Mouse (Mus musculus): Measurements from ENCODE around the gene Tgfbr3. TPM values are rescaled to one million over a fixed set of nuclear protein-coding genes. Genes with fewer than 3 reads are reported as not detected.
A peak's percentile ranks its signal among the peaks of the same experiment; 100 is the strongest.

Gene Tgfbr3
- polyA plus RNA-seq, 1 experiment from 2014 or later: 21.4 TPM

DNA sequence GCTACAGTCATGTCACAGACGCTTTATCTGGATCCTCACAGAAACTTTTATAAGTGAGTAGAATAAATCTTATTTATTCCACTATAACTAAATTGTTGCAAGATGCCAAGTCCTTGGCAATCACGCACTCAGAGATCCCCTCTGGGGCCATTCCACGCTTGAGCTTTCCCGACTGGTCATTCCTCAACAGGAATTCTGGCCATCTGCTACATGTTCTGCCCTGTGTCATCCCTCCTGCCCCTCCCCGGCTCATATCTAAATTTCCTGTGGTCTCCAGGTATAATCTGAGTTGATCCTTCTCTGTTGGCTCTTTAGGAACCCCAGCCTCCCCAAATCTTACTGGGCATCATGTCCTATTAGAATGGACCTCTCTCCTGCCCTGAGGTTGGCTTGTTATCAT lies 68.5 kb downstream of the Tgfbr3 start:
- ATAC-seq: no peak
- TF ChIP-seq CTCF (IDR thresholded peaks at IDR 0.05): no peak
- no peak for TF ChIP-seq EP300 (IDR thresholded peaks at IDR 0.05)
- H3K9ac ChIP-seq (replicated peaks; ENCODE audit: low read depth): no peak overlapping the region
- H3K27me3 ChIP-seq (replicated peaks; ENCODE audit: insufficient read depth, low read length): no peaks in the 10 kb centered on the region
- no peak overlapping the region for H3K4me3 ChIP-seq (ENCODE audit: low read depth, low read length)
- H3K36me3 ChIP-seq (ENCODE audit: insufficient read depth, low read length): no peaks in the 10 kb centered on the region
- no peak for DNase-seq (ENCODE audit: low spot score)
- H3K4me2 ChIP-seq (replicated peaks; ENCODE audit: low read depth, low read length): no peak overlapping the region
- no peak overlapping the region for H3K27ac ChIP-seq (ENCODE audit: low read length)
- no peaks in the 10 kb centered on the region for H3K9me3 ChIP-seq (ENCODE audit: low read length)
- 70% methylated on average over 5 of the region's 5 CpGs for WGBS
- peaks cover 12% of the 10 kb centered on the region; the same call in 1 of the 2 replicates for H3K4me1 ChIP-seq (ENCODE audit: insufficient read depth, low read depth, low read length)

DNA sequence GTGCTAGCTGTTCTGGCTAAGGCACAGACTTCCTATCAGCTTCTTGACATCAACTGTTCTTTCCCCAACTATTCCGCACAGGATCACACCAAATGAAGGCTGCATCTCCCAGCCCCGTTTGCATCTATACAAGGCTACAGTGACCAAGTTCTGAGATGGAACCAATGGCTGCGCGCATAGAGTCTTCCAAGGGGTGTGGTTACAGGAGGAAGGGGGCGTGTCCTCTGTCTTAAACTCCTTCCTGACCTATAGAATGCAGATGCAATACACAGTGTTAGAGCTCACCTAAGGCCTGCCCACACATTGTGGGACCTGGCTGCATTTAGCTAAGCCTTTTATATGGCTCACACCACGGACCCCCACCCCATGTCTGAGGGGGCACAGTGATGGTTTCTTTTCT lies 69.5 kb downstream of the Tgfbr3 start:
- H3K9me3 ChIP-seq (ENCODE audit: low read length): no peaks in the 10 kb centered on the region
- H3K9ac ChIP-seq (replicated peaks; ENCODE audit: low read depth): no peak overlapping the region
- H3K4me3 ChIP-seq (ENCODE audit: low read depth, low read length): no peak overlapping the region
- H3K27ac ChIP-seq (ENCODE audit: low read length): peak overlapping the region; percentile 16; the same call in 1 of the 2 replicates
- no peaks in the 10 kb centered on the region for H3K36me3 ChIP-seq (ENCODE audit: insufficient read depth, low read length)
- 79% methylated on average over 6 of the region's 6 CpGs for WGBS
- peaks cover 12% of the 10 kb centered on the region; the same call in 1 of the 2 replicates for H3K4me1 ChIP-seq (ENCODE audit: insufficient read depth, low read depth, low read length)
- no peaks in the 10 kb centered on the region for H3K27me3 ChIP-seq (replicated peaks; ENCODE audit: insufficient read depth, low read length)
- TF ChIP-seq EP300 (IDR thresholded peaks at IDR 0.05) (no peak), CTCF (IDR thresholded peaks at IDR 0.05) (no peak)
- ATAC-seq (no peak), DNase-seq (ENCODE audit: low spot score) (no peak)
- no peak overlapping the region for H3K4me2 ChIP-seq (replicated peaks; ENCODE audit: low read depth, low read length)

DNA sequence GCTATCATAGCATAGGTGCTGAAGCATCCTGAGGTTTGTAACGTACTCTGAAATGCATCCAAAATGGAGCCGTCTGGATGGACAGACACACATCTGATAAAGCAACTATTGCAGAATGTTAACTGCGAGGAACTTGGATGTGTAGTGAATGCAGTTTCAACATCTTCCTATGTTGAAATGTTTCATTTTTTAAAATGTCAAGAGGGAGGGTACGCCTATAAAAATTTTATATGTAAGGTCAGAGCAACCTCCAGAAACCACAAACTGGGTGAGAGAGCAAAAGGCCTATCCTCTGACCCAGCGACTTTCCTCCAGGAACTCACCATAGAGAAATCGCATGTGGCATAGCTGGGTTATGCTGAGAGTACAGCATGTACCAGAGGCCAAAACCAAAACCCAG lies 70.1 kb downstream of the Tgfbr3 start:
- Histone ChIP-seq H3K4me1 (ENCODE audit: insufficient read depth, low read depth, low read length) (peaks cover 12% of the 10 kb centered on the region; the same call in 1 of the 2 replicates), H3K27me3 (replicated peaks; ENCODE audit: insufficient read depth, low read length) (no peaks in the 10 kb centered on the region), H3K36me3 (ENCODE audit: insufficient read depth, low read length) (no peaks in the 10 kb centered on the region), H3K4me3 (ENCODE audit: low read depth, low read length) (no peak overlapping the region), H3K9me3 (ENCODE audit: low read length) (no peaks in the 10 kb centered on the region), H3K4me2 (replicated peaks; ENCODE audit: low read depth, low read length) (no peak overlapping the region), H3K9ac (replicated peaks; ENCODE audit: low read depth) (no peak overlapping the region), H3K27ac (ENCODE audit: low read length) (peak overlapping the region; percentile 16; the same call in 1 of the 2 replicates)
- 62% methylated on average over 6 of the region's 6 CpGs for WGBS
- ATAC-seq: peak; percentile 40
- DNase-seq (ENCODE audit: low spot score): peak; percentile 68
- no peak for TF ChIP-seq CTCF (IDR thresholded peaks at IDR 0.05)
- TF ChIP-seq EP300 (IDR thresholded peaks at IDR 0.05): no peak

DNA sequence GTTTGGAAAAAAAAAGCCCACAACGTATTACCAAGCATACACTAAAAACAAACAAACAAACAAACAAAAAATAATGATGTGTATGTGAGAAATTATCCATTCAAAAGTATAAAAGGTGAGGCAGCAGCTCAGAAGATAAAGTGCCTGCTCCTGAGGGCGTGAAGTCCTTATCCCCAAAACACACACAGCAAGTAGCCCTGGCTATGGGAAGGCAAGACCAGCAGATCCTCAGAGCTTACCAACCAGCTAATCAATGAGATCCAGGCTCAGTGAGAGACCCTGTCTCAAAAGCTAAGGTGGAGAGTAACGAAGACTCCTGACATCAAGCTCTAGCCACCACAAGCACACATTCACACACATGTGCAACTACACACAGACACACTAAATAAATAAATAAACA lies 70.8 kb downstream of the Tgfbr3 start:
- TF ChIP-seq CTCF (IDR thresholded peaks at IDR 0.05) (no peak), EP300 (IDR thresholded peaks at IDR 0.05) (no peak)
- Histone ChIP-seq H3K27ac (ENCODE audit: low read length) (no peak overlapping the region), H3K4me1 (ENCODE audit: insufficient read depth, low read depth, low read length) (peaks cover 11% of the 10 kb centered on the region; the same call in 1 of the 2 replicates), H3K9me3 (ENCODE audit: low read length) (no peaks in the 10 kb centered on the region), H3K9ac (replicated peaks; ENCODE audit: low read depth) (no peak overlapping the region), H3K36me3 (ENCODE audit: insufficient read depth, low read length) (no peaks in the 10 kb centered on the region), H3K27me3 (replicated peaks; ENCODE audit: insufficient read depth, low read length) (no peaks in the 10 kb centered on the region), H3K4me2 (replicated peaks; ENCODE audit: low read depth, low read length) (no peak overlapping the region), H3K4me3 (ENCODE audit: low read depth, low read length) (no peak overlapping the region)
- ATAC-seq (no peak), DNase-seq (ENCODE audit: low spot score) (no peak)
- WGBS: 83% methylated on average over 3 of the region's 3 CpGs

DNA sequence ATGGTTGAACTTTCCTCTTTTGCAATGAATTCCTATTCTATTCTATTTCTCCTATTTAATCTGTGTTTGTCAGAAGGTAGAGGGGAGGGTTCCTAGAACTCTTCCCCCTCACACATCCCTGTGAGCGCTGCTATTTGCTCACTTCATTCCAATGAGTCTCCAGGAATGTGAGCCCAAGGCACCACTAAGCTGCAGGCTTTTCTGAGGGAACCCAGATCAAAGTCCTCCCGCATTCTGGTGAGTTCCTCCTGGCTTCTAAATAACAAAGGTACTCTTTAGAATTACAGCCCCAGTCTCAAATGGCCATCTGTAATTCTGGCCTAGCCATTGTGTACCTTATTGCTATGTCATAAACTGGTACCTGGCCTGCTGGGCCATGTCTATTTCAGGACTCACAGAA lies 72.3 kb downstream of the Tgfbr3 start:
- H3K27me3 ChIP-seq (replicated peaks; ENCODE audit: insufficient read depth, low read length): no peaks in the 10 kb centered on the region
- peaks cover 6% of the 10 kb centered on the region; the same call in 1 of the 2 replicates for H3K4me1 ChIP-seq (ENCODE audit: insufficient read depth, low read depth, low read length)
- no peak overlapping the region for H3K9ac ChIP-seq (replicated peaks; ENCODE audit: low read depth)
- H3K4me2 ChIP-seq (replicated peaks; ENCODE audit: low read depth, low read length): no peak overlapping the region
- no peak overlapping the region for H3K4me3 ChIP-seq (ENCODE audit: low read depth, low read length)
- no peak for DNase-seq (ENCODE audit: low spot score)
- H3K36me3 ChIP-seq (ENCODE audit: insufficient read depth, low read length): no peaks in the 10 kb centered on the region
- H3K9me3 ChIP-seq (ENCODE audit: low read length): no peaks in the 10 kb centered on the region
- ATAC-seq: no peak
- no peak overlapping the region for H3K27ac ChIP-seq (ENCODE audit: low read length)
- WGBS: 53% methylated on average over 2 of the region's 2 CpGs
- TF ChIP-seq CTCF (IDR thresholded peaks at IDR 0.05) (no peak), EP300 (IDR thresholded peaks at IDR 0.05) (no peak)

DNA sequence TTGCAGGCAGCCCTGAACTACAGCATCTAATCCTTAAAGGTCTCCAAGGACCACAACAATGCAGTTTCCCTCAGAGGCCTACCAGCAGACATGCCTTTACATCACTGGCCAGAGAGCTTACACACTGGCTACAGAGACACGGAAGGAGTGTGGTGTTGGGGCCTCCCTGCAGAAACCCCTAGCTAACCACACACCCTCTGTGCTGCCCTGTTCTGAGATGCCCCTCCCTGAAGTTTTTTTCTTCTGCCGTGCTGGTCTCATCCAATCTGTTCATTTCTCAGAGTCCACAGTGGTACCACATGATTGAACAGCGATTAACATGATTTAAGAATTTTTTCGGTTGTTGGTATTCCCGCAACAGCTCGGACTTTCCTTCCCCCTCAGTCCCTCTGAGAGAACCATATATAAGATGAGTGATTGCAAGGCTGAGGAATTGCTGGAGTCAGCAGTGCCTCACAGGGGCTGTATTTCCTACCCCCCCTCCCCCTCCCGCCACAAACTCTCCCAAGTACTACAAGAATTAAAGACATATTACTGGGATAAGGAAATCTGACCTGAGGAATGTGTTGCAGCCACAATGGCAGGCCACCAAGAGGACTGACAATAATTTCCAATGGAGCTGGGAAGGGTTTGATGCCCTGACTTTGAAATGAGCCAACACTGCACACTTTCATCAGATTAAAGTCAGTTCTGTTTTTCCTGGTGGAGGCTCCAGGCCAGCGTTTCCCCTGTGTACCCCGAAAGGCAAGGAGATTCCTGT lies 75.9 kb downstream of the Tgfbr3 start:
- no peak for ATAC-seq
- H3K4me2 ChIP-seq (replicated peaks; ENCODE audit: low read depth, low read length): no peak overlapping the region
- 66% methylated on average over 9 of the region's 9 CpGs for WGBS
- H3K9ac ChIP-seq (replicated peaks; ENCODE audit: low read depth): no peak overlapping the region
- no peaks in the 10 kb centered on the region for H3K9me3 ChIP-seq (ENCODE audit: low read length)
- H3K4me1 ChIP-seq (ENCODE audit: insufficient read depth, low read depth, low read length): no peaks in the 10 kb centered on the region
- no peaks in the 10 kb centered on the region for H3K36me3 ChIP-seq (ENCODE audit: insufficient read depth, low read length)
- no peak overlapping the region for H3K27ac ChIP-seq (ENCODE audit: low read length)
- TF ChIP-seq EP300 (IDR thresholded peaks at IDR 0.05) (no peak), CTCF (IDR thresholded peaks at IDR 0.05) (no peak)
- H3K4me3 ChIP-seq (ENCODE audit: low read depth, low read length): no peak overlapping the region
- no peaks in the 10 kb centered on the region for H3K27me3 ChIP-seq (replicated peaks; ENCODE audit: insufficient read depth, low read length)
- no peak for DNase-seq (ENCODE audit: low spot score)
